Mouse (Mus musculus) small intestine, adult 2 months (tissue): Measurements from ENCODE around the gene Sorcs2.

Experiments
- CTCF ChIP-seq: fragments of 200-500 bp; IDR thresholded peaks from 2 replicates; pipeline ENCODE4 v1.5.1; 2012; ENCODE audit warnings: low read depth, mild to moderate bottlenecking, control low read depth, inconsistent platforms, low read length, moderate library complexity, mixed read lengths; ENCODE audit not compliant: insufficient replicate concordance, insufficient read length; ENCODE audit errors: extremely low read depth
- POLR2A ChIP-seq: fragments of 200-500 bp; IDR thresholded peaks from 2 replicates; pipeline ENCODE4 v1.6.1; 2012; ENCODE audit warnings: low read depth, mild to moderate bottlenecking, control low read depth, inconsistent platforms, low read length, moderate library complexity

GRCm38 (mm10) chr5:36186294-36187053 lies 211.5 kb downstream of the Sorcs2 start:
- no peak for TF ChIP-seq CTCF
- TF ChIP-seq POLR2A, result no peak
